Mouse (Mus musculus) embryonic facial prominence, embryonic 11.5 days (tissue): ENCODE measurements at regions not wholly inside any gene's neighbourhood (a gene's known extent, or its start where the extent isn't known, plus 50 kb on each side); places are given as distances from the start of the nearest gene placed in this dataset.

Experiments used
- ATAC-seq: fragments of 200-750 bp; cut with Nextera tagmentation; replicated peaks from 2 replicates; pipeline ENCODE4 v1.8.0; 2017; ENCODE audit warnings: low read depth; ENCODE audit not compliant: insufficient number of reproducible peaks, low FRiP score, low TSS enrichment
- DNase-seq: peaks from one replicate; pipeline ENCODE4 v3.0.0-alpha.2; 2015; ENCODE audit warnings: low spot score
- H3K27ac ChIP-seq: fragments of 300-500 bp; sonication (generic); replicated peaks from 2 replicates; pipeline ENCODE4 v1.5.1; 2014; ENCODE audit warnings: mild to moderate bottlenecking, low read depth, low read length, control low read depth
- H3K27me3 ChIP-seq: fragments of 300-500 bp; sonication (generic); 2 replicates; pipeline ENCODE4 v1.6.1; 2014; ENCODE audit warnings: mild to moderate bottlenecking, low read length, moderate library complexity, mixed read lengths; ENCODE audit not compliant: control insufficient read depth, insufficient read depth
- H3K36me3 ChIP-seq: fragments of 300-500 bp; sonication (generic); replicated peaks from 2 replicates; pipeline ENCODE4 v1.6.1; 2014; ENCODE audit warnings: low read depth, mild to moderate bottlenecking, low read length, moderate library complexity, mixed read lengths; ENCODE audit not compliant: control insufficient read depth, insufficient read depth
- H3K4me1 ChIP-seq: fragments of 300-500 bp; sonication (generic); 2 replicates; pipeline ENCODE4 v1.6.1; 2014; ENCODE audit warnings: low read length, mixed read lengths; ENCODE audit not compliant: control insufficient read depth, insufficient read depth
- H3K4me2 ChIP-seq: fragments of 300-500 bp; sonication (generic); 2 replicates; pipeline ENCODE4 v1.6.1; 2014; ENCODE audit warnings: low read depth, mild to moderate bottlenecking, control low read depth, low read length, moderate library complexity
- H3K4me3 ChIP-seq: fragments of 300-500 bp; sonication (generic); 2 replicates; pipeline ENCODE4 v1.5.1; 2014; ENCODE audit warnings: low read depth, low read length, control low read depth
- H3K9ac ChIP-seq: fragments of 300-500 bp; sonication (generic); replicated peaks from 2 replicates; pipeline ENCODE4 v1.6.1; 2014; ENCODE audit warnings: mild to moderate bottlenecking, control low read depth, low read length
- H3K9me3 ChIP-seq: fragments of 300-500 bp; sonication (generic); replicated peaks from 2 replicates; pipeline ENCODE4 v1.6.1; 2016; ENCODE audit warnings: mild to moderate bottlenecking, low read length, inconsistent platforms, mixed read lengths; ENCODE audit not compliant: control insufficient read depth
- WGBS: fragments of 180-500 bp; shearing (Covaris S2); extraction: QIAGEN DNeasy Blood & Tissue Kit; methylation state at CpG from one replicate; pipeline ENCODE4 v1.1.7; 2014; 5-methylcytosine and 5-hydroxymethylcytosine counted together

DNA sequence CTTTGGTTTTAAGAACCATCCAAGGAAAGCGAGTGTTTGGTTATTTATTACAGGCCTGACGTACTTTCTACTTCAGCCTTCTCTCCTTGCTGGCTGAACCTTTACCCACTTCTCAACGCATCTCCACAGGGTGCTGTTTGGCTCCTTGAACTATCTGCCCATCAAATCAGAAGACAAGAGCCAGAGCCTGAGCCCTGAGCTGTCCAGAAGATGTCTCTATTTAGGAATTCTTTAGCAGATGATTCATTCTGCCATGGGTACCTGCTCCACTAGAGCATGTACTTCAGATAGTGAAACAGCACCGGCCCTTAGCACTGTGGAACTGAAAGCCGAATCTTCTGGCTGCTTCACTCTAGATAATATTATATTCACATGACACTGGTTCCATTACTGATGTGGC lies 102.1 kb upstream of the Ghitm start:
- no peaks in the 10 kb centered on the region for H3K4me1 ChIP-seq
- no peak overlapping the region for H3K4me3 ChIP-seq
- H3K4me2 ChIP-seq = no peak overlapping the region
- ATAC-seq (no peak), DNase-seq (no peak)
- 87% methylated on average over 5 of the region's 5 CpGs for WGBS
- H3K36me3 ChIP-seq = no peaks in the 10 kb centered on the region
- no peak overlapping the region for H3K9ac ChIP-seq
- no peaks in the 10 kb centered on the region for H3K9me3 ChIP-seq
- no peak overlapping the region for H3K27ac ChIP-seq
- H3K27me3 ChIP-seq = no peaks in the 10 kb centered on the region

DNA sequence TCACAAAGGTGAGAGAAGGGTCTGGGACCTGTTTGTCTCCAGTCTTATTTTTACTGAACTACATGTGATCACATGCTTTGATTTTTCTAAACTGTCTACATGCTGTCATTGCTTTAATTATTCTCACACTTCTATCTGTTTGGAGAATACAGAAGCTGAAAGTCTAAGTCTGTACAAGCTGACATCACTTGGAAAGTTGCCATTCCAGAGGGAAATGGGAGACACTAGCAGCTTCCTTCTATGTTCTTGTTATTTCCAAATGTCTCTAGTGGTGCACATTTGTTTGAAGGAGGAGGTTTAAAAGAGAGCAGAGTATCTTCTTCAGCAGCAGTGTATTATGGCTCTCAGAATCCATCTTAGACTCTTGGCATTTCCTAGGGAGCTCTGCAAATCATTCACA lies 73.2 kb upstream of the Ghitm start:
- DNase-seq (no peak), ATAC-seq (no peak)
- no peak overlapping the region for H3K4me3 ChIP-seq
- no peak overlapping the region for H3K4me2 ChIP-seq
- no peaks in the 10 kb centered on the region for H3K9me3 ChIP-seq
- H3K27me3 ChIP-seq = no peaks in the 10 kb centered on the region
- H3K27ac ChIP-seq = no peak overlapping the region
- no peak overlapping the region for H3K9ac ChIP-seq
- H3K36me3 ChIP-seq = no peaks in the 10 kb centered on the region
- no peaks in the 10 kb centered on the region for H3K4me1 ChIP-seq

GRCm38 (mm10) chr14:37189795-37190194 lies 54.7 kb upstream of the Ghitm start:
- no peaks in the 10 kb centered on the region for H3K4me1 ChIP-seq
- no peak overlapping the region for H3K4me3 ChIP-seq
- H3K9me3 ChIP-seq = no peaks in the 10 kb centered on the region
- H3K36me3 ChIP-seq = no peaks in the 10 kb centered on the region
- H3K4me2 ChIP-seq = no peak overlapping the region
- no peak overlapping the region for H3K27ac ChIP-seq
- ATAC-seq (no peak), DNase-seq (no peak)
- H3K27me3 ChIP-seq = no peaks in the 10 kb centered on the region
- WGBS = 60% methylated on average over 5 of the region's 5 CpGs
- no peak overlapping the region for H3K9ac ChIP-seq
